Mouse (Mus musculus) heart, adult 2 months (tissue): ENCODE results near the gene Ksr2.

ENCODE experiments used
- CTCF ChIP-seq: fragments of 200-600 bp; IDR thresholded peaks from 2 replicates; pipeline ENCODE4 v1.8.1; 2022; ENCODE audit warnings: antibody characterized with exemption, mild to moderate bottlenecking, moderate library complexity
- EP300 ChIP-seq: fragments of 200-500 bp; IDR thresholded peaks from 2 replicates; pipeline ENCODE4 v1.6.1; 2011; ENCODE audit warnings: low read depth, low read length, control low read depth; ENCODE audit not compliant: insufficient read depth

GRCm38 (mm10) chr5:117481162-117481561, 67.4 kb downstream of the Ksr2 start:
- TF ChIP-seq CTCF (no peak), EP300 (no peak)
